Mouse (Mus musculus): ENCODE results near the gene Rftn2. TPM values are rescaled to one million over a fixed set of nuclear protein-coding genes. Genes with fewer than 3 reads are reported as not detected.

The Rftn2 gene
- polyA plus RNA-seq, 1 experiment from 2014 or later: 10.3 TPM

DNA sequence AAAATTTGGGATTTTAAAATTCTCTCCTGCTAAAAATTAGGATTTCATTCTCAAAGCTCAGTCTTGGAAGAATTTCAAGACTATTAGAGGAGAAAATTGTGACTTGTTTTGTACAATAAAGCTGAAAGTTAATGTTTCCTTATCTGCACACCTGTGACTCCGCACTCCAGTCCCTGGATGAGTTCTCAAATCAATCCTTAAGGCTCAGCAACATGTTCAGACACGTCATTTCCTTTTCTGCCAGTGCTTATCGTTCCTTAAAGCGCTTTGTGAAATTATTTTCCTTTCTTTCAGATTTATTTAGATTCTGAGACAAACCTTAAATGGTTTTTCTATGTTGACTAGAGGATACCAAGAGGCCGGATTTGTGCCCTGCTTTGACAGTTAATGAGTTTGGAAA is 9.9 kb upstream of the Rftn2 start:
- 32% methylated on average over 5 of the region's 5 CpGs for WGBS
- H3K9me3 ChIP-seq (replicated peaks; ENCODE audit: control insufficient read depth, low read length): no peaks in the 10 kb centered on the region
- H3K36me3 ChIP-seq (ENCODE audit: control insufficient read depth, insufficient read depth): no peaks in the 10 kb centered on the region
- H3K4me1 ChIP-seq (ENCODE audit: control insufficient read depth, insufficient read depth, low read length): peaks cover 22% of the 10 kb centered on the region
- ATAC-seq (replicated peaks; ENCODE audit: extremely low read depth, insufficient read depth, low FRiP score): no peak
- no peaks in the 10 kb centered on the region for H3K27me3 ChIP-seq (ENCODE audit: control insufficient read depth, insufficient read depth, low read length)
- peak overlapping the region; percentile 45 for H3K9ac ChIP-seq (ENCODE audit: low read length)
- peak overlapping the region; percentile 92 for H3K4me3 ChIP-seq (ENCODE audit: low read length)
- no peak overlapping the region for H3K27ac ChIP-seq (ENCODE audit: low read length)
- H3K4me2 ChIP-seq (ENCODE audit: low read depth, low read length): peak overlapping the region; percentile 99

DNA sequence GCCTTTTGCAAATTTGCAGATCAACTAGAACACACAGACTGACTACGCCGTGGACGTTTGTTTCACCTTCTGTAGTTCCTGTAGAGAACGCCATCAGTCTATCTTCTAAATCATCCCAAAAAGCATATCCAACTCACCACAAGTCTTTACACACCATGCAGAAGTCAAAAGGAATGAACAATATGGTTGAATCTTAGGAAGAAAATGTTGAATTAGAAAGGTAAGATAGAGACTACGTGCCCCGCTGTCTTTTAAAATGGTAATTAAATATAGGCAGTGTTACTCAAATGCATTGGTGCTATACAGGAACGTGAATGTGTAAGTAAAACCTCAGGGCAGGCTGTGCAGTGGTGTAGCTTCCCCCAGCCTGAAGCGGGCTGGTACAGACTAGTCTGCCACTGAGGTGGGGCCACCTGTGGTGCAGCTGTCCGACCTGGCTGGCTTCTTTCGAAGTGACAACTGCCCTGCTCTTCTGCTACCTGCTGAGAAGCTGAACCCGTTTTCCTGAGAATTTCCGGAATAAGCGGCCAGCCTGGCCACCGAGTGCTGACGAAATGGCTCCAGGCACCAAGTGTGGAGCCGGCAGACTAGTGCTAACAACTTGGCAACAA is 8.4 kb upstream of the Rftn2 start:
- no peak for ATAC-seq (replicated peaks; ENCODE audit: extremely low read depth, insufficient read depth, low FRiP score)
- H3K36me3 ChIP-seq (ENCODE audit: control insufficient read depth, insufficient read depth): no peaks in the 10 kb centered on the region
- no peak overlapping the region for H3K4me2 ChIP-seq (ENCODE audit: low read depth, low read length)
- H3K4me1 ChIP-seq (ENCODE audit: control insufficient read depth, insufficient read depth, low read length): peaks cover 18% of the 10 kb centered on the region
- H3K4me3 ChIP-seq (ENCODE audit: low read length): no peak overlapping the region
- 59% methylated on average over 16 of the region's 16 CpGs for whole genome bisulfite sequencing
- no peaks in the 10 kb centered on the region for H3K9me3 ChIP-seq (replicated peaks; ENCODE audit: control insufficient read depth, low read length)
- no peaks in the 10 kb centered on the region for H3K27me3 ChIP-seq (ENCODE audit: control insufficient read depth, insufficient read depth, low read length)
- no peak overlapping the region for H3K9ac ChIP-seq (ENCODE audit: low read length)
- H3K27ac ChIP-seq (ENCODE audit: low read length): no peak overlapping the region

GRCm38 (mm10) chr1:55228256-55228884 is 1.8 kb upstream of the Rftn2 start:
- H3K4me3 ChIP-seq (ENCODE audit: low read length): no peak overlapping the region
- WGBS: 75% methylated on average over 8 of the region's 8 CpGs
- H3K4me1 ChIP-seq (ENCODE audit: control insufficient read depth, insufficient read depth, low read length): no peaks in the 10 kb centered on the region
- no peaks in the 10 kb centered on the region for H3K27me3 ChIP-seq (ENCODE audit: control insufficient read depth, insufficient read depth, low read length)
- H3K9ac ChIP-seq (ENCODE audit: low read length): no peak overlapping the region
- no peak overlapping the region for H3K4me2 ChIP-seq (ENCODE audit: low read depth, low read length)
- no peaks in the 10 kb centered on the region for H3K36me3 ChIP-seq (ENCODE audit: control insufficient read depth, insufficient read depth)
- ATAC-seq (replicated peaks; ENCODE audit: extremely low read depth, insufficient read depth, low FRiP score): no peak
- no peaks in the 10 kb centered on the region for H3K9me3 ChIP-seq (replicated peaks; ENCODE audit: control insufficient read depth, low read length)
- no peak overlapping the region for H3K27ac ChIP-seq (ENCODE audit: low read length)

GRCm38 (mm10) chr1:55227376-55227775 is 794 bp upstream of the Rftn2 start:
- no peak for ATAC-seq (replicated peaks; ENCODE audit: extremely low read depth, insufficient read depth, low FRiP score)
- H3K27ac ChIP-seq (ENCODE audit: low read length): no peak overlapping the region
- no peak overlapping the region for H3K9ac ChIP-seq (ENCODE audit: low read length)
- no peak overlapping the region for H3K4me3 ChIP-seq (ENCODE audit: low read length)
- H3K27me3 ChIP-seq (ENCODE audit: control insufficient read depth, insufficient read depth, low read length): no peaks in the 10 kb centered on the region
- 71% methylated on average over 1 of the region's 1 CpGs for WGBS
- H3K36me3 ChIP-seq (ENCODE audit: control insufficient read depth, insufficient read depth): no peaks in the 10 kb centered on the region
- no peak overlapping the region for H3K4me2 ChIP-seq (ENCODE audit: low read depth, low read length)
- H3K9me3 ChIP-seq (replicated peaks; ENCODE audit: control insufficient read depth, low read length): no peaks in the 10 kb centered on the region
- peaks cover under 1% of the 10 kb centered on the region for H3K4me1 ChIP-seq (ENCODE audit: control insufficient read depth, insufficient read depth, low read length)

DNA sequence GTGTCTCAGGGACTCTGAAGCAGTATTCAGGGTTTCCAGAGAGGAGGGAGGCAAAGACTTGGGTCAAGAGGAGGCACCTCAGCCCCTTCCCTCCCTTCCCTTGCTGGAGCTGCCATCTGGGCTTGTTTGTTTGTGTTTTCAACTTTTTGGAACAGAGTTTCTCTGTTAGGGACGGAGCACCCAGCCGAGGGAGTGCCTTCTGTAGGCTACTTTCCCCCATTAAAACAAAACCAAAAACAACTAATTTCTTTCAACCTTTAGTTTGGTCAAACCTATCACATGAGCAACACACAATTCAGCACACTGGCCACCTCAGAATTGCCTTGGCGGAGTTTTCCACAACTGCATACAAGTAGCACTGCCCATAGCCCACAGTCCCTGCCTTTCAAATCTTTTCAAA is 1.2 kb downstream of the Rftn2 start:
- Histone ChIP-seq H3K27me3 (ENCODE audit: control insufficient read depth, insufficient read depth, low read length) (no peaks in the 10 kb centered on the region), H3K4me3 (ENCODE audit: low read length) (peak overlapping the region; percentile 53), H3K9ac (ENCODE audit: low read length) (peak overlapping the region; percentile 69), H3K4me1 (ENCODE audit: control insufficient read depth, insufficient read depth, low read length) (peaks cover 12% of the 10 kb centered on the region), H3K9me3 (replicated peaks; ENCODE audit: control insufficient read depth, low read length) (no peaks in the 10 kb centered on the region), H3K4me2 (ENCODE audit: low read depth, low read length) (peak overlapping the region; percentile 60), H3K36me3 (ENCODE audit: control insufficient read depth, insufficient read depth) (no peaks in the 10 kb centered on the region), H3K27ac (ENCODE audit: low read length) (peak overlapping the region; percentile 35)
- 40% methylated on average over 3 of the region's 3 CpGs for WGBS
- ATAC-seq (replicated peaks; ENCODE audit: extremely low read depth, insufficient read depth, low FRiP score): no peak

DNA sequence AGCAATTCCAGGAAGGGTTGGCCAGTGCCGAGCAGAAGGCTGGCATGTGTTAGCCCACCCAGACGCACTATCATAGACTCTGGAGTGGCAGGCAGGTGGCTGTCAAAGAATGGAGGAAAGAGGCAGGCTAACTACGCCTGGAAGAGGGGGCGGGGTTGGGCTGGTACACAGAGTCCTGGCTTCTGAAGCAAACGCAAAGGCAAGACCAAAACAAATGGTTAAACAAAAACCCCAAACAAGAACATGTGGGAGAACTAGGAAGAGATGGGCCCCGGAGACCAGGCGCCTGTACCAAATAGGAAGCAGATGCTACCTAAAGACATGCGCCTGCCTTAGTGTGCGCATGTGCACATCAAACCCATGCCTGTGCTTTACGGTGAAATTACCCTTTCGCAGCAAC is 2.5 kb downstream of the Rftn2 start:
- Histone ChIP-seq H3K36me3 (ENCODE audit: control insufficient read depth, insufficient read depth) (no peaks in the 10 kb centered on the region), H3K27ac (ENCODE audit: low read length) (no peak overlapping the region), H3K4me2 (ENCODE audit: low read depth, low read length) (peak overlapping the region; percentile 60; the same call in 1 of the 2 replicates), H3K27me3 (ENCODE audit: control insufficient read depth, insufficient read depth, low read length) (no peaks in the 10 kb centered on the region), H3K4me3 (ENCODE audit: low read length) (no peak overlapping the region), H3K9me3 (replicated peaks; ENCODE audit: control insufficient read depth, low read length) (no peaks in the 10 kb centered on the region), H3K9ac (ENCODE audit: low read length) (no peak overlapping the region), H3K4me1 (ENCODE audit: control insufficient read depth, insufficient read depth, low read length) (peaks cover 12% of the 10 kb centered on the region)
- no peak for ATAC-seq (replicated peaks; ENCODE audit: extremely low read depth, insufficient read depth, low FRiP score)
- 74% methylated on average over 11 of the region's 11 CpGs for WGBS

GRCm38 (mm10) chr1:55223026-55223425 is 3.6 kb downstream of the Rftn2 start:
- Histone ChIP-seq H3K9me3 (replicated peaks; ENCODE audit: control insufficient read depth, low read length) (no peaks in the 10 kb centered on the region), H3K36me3 (ENCODE audit: control insufficient read depth, insufficient read depth) (no peaks in the 10 kb centered on the region), H3K27ac (ENCODE audit: low read length) (no peak overlapping the region), H3K9ac (ENCODE audit: low read length) (no peak overlapping the region), H3K4me1 (ENCODE audit: control insufficient read depth, insufficient read depth, low read length) (peaks cover 13% of the 10 kb centered on the region), H3K4me2 (ENCODE audit: low read depth, low read length) (no peak overlapping the region), H3K27me3 (ENCODE audit: control insufficient read depth, insufficient read depth, low read length) (no peaks in the 10 kb centered on the region), H3K4me3 (ENCODE audit: low read length) (no peak overlapping the region)
- WGBS: 88% methylated on average over 7 of the region's 7 CpGs
- ATAC-seq (replicated peaks; ENCODE audit: extremely low read depth, insufficient read depth, low FRiP score): no peak

DNA sequence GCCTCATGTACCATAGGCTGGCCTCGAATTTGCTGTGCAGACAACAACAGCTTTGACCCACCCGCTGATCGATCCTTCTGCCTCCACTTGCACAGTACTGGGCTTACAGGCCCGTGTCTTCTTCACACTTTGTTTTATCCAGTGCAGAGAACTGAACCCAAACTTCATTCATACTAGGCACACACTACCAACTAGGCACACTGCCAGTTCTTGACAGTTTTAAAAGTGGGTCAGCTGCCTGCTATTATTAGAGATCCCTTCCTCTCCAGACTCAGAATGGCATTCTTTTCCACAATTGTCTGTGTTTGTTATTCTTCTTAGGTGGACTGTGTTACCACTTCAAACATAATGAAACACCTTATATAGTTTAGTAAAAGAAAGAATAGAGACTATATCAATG is 5.2 kb downstream of the Rftn2 start:
- Histone ChIP-seq H3K4me3 (ENCODE audit: low read length) (no peak overlapping the region), H3K9ac (ENCODE audit: low read length) (no peak overlapping the region; the same call in 1 of the 2 replicates), H3K36me3 (ENCODE audit: control insufficient read depth, insufficient read depth) (no peaks in the 10 kb centered on the region), H3K4me1 (ENCODE audit: control insufficient read depth, insufficient read depth, low read length) (peaks cover 24% of the 10 kb centered on the region), H3K27me3 (ENCODE audit: control insufficient read depth, insufficient read depth, low read length) (no peaks in the 10 kb centered on the region), H3K9me3 (replicated peaks; ENCODE audit: control insufficient read depth, low read length) (no peaks in the 10 kb centered on the region), H3K4me2 (ENCODE audit: low read depth, low read length) (peak overlapping the region; percentile 39; the same call in 1 of the 2 replicates), H3K27ac (ENCODE audit: low read length) (peak overlapping the region; percentile 37)
- ATAC-seq (replicated peaks; ENCODE audit: extremely low read depth, insufficient read depth, low FRiP score): peak; percentile 65; the same call in 1 of the 2 replicates
- 48% methylated on average over 4 of the region's 4 CpGs for WGBS

DNA sequence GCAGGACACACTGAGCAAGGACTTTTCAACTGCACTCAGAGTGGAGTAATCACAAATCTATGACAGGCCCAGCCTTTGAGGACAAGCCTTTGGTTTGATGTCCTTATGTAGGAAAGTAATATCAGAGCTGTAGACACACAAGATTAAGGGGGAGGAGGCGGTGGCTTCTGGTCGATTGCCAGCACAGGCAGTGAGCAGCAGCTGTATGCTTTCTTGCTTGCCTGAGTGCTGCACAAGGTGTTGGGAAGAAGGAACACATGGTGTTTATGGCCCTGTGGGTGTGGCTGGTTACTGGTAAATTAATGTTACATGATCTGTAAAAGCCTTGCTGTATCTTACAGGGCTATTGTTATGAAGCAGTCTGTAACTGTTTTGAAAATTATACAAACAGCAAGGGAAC is 9.4 kb downstream of the Rftn2 start:
- no peak for ATAC-seq (replicated peaks; ENCODE audit: extremely low read depth, insufficient read depth, low FRiP score)
- Histone ChIP-seq H3K9ac (ENCODE audit: low read length) (no peak overlapping the region), H3K4me1 (ENCODE audit: control insufficient read depth, insufficient read depth, low read length) (peaks cover 22% of the 10 kb centered on the region), H3K36me3 (ENCODE audit: control insufficient read depth, insufficient read depth) (no peaks in the 10 kb centered on the region), H3K9me3 (replicated peaks; ENCODE audit: control insufficient read depth, low read length) (no peaks in the 10 kb centered on the region), H3K27me3 (ENCODE audit: control insufficient read depth, insufficient read depth, low read length) (no peaks in the 10 kb centered on the region), H3K27ac (ENCODE audit: low read length) (peak overlapping the region; percentile 52), H3K4me3 (ENCODE audit: low read length) (no peak overlapping the region), H3K4me2 (ENCODE audit: low read depth, low read length) (no peak overlapping the region)
- 26% methylated on average over 2 of the region's 2 CpGs for WGBS

Data from heart, embryonic 16.5 days (tissue).